Mouse (Mus musculus) right cerebral cortex, postnatal 14 days (tissue): Measurements from ENCODE around the gene Ankrd33.

ENCODE experiments used
- DNase-seq: peaks from one replicate; pipeline ENCODE4 v3.0.0; 2022

Ankrd33 gene

DNA sequence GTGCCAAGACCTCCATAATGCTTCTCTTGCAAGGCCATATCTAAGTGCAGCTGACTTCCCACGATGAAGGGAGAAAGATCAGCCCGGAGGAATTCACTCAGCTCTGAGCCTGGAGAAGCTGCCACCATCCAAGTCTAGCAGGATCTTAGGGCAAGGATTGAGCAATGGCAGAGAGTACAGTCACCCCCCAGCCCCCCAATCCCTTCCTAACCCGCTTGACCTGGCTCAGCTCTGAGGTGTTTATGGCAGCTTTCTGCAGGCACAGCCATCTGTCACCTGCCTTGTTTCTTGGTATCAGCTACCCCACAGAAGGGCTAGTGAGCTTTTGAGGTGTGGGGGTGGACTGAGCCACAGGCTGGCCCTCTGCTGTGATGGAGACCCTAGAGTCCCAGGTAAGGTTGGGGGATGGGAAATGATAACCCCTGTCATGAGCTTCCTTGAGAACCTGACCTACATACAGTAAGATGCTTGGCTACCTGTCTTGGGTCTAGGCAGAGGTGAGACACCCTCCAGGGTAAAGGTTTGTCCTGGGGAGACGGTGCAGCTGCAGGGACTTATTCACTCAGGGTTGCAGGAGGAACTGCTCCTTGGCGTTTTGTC is at the start of gene Ankrd33:
Gene Ankrd33, plus strand, starts transcription at position 245 of the 600 bp plus-strand sequence.
- no peak for DNase-seq

DNA sequence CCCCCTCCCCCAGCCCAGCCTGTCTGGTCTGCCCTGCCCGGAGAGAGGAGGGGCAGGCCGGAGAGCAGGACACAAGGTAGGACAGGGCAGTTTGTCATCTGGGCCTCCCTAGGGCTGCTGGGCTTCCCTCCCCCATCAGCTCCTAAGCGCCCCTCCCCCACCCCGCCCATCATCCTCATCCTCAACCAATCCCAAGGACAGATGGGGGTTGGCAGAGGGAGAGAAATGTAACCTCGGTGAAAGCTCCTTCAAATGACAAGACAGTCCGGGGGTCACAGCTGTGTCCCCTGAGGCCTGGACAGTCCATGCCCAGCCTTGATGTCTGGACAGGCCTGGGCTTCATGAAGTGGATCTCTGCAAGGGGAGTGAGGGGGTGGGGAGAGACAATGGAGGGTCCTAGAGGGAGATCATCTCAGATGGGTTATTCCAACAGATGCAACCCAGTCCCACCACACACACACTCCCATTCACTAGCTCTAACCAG is 49.1 kb upstream of the Ankrd33 start:
- no peak for DNase-seq

GRCm38 (mm10) chr15:101066920-101067696 is 48.4 kb upstream of the Ankrd33 start:
- DNase-seq = no peak

DNA sequence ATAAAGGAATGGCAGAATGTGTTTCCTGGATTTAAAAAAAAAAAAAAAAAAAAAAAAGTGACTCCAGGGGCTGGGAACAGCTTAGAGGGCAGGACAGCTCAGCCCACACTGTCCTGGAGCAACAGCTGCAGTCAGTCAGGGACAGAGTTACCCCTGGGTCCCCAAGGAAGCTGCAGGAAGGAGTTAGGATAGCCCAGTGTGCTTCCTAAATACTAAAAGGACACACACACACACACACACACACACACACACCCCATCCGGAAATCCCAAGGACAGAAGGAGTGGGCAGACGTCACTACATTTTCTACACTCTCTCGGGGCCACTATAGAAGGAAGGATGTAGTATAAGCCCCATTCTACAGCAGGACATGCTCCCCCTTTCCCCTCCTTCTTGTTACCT is 47.5 kb upstream of the Ankrd33 start:
- no peak for DNase-seq

GRCm38 (mm10) chr15:101068671-101069070 is 46.9 kb upstream of the Ankrd33 start:
- no peak for DNase-seq

GRCm38 (mm10) chr15:101069641-101070190 is 45.8 kb upstream of the Ankrd33 start:
- DNase-seq = no peak

DNA sequence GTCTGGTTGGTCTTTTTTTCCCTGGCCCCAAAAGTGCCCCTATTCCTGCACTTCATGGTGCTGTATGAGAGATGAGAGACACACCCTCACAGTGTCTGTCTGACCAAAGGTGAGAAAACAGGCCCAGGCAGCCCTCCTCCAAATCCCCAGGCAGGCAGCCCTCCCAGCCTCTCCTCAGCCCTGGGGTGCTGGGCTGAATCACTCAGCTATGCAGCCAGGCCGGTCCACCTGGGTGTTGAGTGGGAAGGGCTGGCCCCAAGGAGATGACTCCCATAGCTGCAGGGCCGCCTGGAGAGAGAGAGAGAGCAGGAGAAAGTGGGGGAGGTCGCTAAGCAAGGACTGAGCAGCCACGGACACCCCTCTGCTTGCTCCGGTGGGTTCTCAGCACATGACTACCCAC is 44.8 kb upstream of the Ankrd33 start:
- DNase-seq = no peak

DNA sequence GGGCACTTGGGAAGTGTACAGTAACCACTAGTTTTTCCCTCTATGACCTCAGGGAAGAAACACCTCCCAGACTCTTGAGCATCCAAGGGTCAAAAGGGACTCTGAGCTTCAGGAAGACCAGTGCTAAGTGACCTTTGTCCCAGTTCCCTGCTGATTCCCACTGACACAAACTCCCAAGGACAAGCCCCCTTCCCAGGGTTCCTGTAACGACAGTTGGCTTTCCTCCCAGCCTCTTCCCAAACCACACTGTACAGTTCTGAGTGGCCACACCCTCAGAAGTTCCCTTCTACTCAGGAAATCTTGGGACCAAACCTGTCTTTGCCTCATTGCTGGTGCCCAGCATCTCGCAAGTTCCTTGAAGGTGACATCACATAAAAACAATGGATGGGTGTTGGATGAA is 42.8 kb upstream of the Ankrd33 start:
- no peak for DNase-seq

DNA sequence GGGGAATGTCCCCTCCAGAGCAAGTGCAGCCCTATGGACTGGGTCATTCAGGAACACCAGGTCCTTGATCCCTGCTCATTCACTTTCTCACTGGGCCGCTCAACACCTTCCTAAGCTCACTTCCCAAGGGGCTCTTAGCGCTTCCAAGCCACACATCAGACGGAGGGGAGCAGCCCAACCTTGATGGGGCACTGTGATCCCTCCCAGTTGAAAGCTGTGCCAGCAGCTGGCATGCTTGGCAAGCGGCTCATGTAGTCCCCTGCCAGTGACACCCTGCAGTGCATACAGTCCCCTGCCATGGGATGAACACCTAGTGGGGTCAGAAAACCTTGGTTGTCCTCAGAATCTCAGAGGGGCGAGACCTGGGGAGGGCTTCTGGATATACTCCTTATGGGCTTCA is 41.5 kb upstream of the Ankrd33 start:
- no peak for DNase-seq

- no peak for DNase-seq
Measured at GRCm38 (mm10) chr15:101075150-101075549, 40.4 kb upstream of the Ankrd33 start.

DNA sequence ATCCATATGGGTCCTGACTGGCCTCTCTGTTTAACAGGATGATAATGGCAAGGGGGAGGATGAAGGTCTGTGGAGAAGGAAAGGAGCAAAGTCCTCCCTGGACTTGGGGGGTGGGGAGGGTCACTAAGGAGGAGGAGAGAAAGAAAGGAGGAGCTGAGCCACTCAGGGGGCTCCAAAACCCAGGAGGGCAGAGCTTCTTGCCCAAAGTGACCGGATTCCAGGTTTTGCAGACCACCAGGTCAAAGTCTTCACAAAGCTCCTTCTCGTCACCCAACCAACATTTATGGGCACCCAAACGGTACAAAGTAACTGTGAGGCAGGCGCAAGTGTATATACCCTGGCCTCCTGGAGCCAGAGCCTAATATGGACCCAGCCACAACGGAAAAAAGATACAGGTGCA is 39.9 kb upstream of the Ankrd33 start:
- DNase-seq = no peak

DNA sequence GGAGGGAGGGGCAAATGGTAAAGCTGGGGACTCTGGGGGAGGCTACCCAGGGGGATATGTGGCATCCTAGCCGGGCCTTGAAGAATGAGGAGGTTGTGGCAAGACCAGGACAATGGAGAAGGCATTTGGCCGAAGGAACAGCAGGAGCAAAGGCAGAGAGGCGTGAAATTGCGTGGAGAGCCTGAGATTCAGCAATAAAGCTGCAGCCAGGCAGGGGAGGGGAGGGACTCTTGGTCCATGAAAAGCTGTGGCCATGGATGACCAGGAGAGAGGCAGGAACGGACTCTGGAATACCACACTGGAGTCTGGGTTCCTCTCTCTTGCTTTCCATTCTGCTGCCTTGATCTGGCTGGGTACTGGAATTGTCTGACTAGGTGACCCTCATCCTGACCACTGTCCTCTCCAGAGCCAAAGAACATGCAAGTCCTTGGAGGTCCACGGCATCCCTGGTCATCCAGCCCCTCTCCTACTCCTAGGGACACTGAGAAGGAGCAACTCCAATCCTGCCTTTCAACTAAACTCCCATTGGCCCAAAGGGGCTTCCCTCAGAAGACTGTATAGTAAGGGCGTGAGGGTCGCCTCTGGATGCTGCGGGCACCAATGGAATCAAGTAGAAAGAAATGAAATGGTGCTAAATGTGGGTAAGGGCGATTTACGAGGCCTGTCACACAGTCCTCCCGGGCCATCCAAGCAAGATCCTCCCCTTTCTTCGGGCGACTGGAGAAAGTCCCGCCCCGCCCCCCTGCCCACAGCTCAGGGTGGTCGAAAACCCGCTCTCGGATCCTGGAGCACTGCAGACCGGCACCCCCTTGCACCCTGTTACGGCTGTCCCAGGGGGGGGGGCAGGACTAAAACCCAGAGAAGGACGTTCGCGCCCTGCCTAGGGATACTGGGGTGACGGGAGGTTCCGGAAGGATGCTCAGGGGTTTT is 39.2 kb upstream of the Ankrd33 start:
- DNase-seq = no peak

DNA sequence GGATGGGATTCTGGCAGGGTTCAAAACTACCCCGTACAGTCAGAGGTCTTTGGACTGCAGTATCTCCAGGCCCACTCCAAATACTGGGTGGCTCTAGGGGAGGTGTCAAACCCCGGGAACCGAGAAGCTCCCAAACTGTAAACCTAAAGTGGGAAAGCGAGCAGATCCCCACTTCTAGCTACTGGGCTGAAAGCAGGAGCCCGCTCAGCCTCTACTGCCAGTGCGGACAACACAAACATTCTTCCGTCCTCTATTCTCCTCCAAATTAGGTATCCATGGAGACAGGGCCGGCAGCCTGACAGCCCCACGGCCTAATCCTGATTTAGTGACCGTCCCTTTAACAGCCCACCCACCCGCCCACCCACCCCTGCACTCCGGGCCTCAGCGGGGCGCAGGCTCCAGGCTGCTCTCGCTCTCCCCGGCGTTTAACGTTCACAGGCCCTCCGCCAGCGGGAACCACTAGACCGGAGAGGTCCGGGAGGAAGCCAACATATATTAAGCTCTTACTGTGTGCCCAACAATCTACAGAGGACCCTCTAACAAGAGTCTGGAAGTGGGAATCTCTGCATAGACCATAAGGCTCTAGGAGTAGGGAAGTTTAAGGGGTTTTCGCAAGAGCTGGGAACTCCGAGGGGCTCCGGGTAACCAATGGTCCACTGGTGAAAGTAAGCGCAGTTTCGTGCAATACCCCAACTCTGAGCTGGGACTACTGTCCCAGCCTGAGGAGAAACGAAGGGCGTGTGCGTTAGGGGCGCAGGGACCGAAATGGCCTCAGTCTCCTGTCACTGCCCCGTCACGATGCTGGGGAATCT is 38.3 kb upstream of the Ankrd33 start:
- no peak for DNase-seq

GRCm38 (mm10) chr15:101077813-101078730 is 37.5 kb upstream of the Ankrd33 start, which contains the start of gene Fignl2:
Gene Fignl2 (minus strand): TSS chr15:101078567.
- DNase-seq = no peak

GRCm38 (mm10) chr15:101078731-101079156 is 36.8 kb upstream of the Ankrd33 start:
- DNase-seq = peak; percentile 64

GRCm38 (mm10) chr15:101080031-101080520 is 35.5 kb upstream of the Ankrd33 start:
- no peak for DNase-seq

DNA sequence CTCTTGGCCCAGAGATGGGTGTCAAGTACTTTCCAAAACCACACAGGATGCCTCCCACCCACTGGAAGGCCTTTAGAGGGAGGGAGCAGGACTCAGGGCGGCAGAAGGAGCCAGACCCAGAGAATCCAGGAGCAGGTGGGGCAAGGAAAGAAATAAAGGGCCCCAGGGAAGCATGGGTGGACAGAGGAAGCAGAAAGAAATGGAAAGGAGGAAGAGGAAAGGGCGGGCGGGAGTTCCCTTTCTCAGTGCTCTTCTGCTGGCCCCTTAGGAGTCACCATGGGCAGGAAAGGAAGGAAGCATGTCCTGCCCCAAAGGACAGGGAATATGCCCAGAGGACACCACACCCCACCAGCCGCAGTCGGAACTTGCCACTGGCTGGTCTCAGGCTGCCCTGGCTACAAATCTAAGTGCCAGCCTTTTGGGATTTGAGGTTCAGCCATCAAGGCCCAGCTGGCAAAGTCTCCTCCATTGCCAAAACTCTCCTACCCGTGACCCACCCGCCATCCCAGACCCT is 34.5 kb upstream of the Ankrd33 start:
- no peak for DNase-seq

DNA sequence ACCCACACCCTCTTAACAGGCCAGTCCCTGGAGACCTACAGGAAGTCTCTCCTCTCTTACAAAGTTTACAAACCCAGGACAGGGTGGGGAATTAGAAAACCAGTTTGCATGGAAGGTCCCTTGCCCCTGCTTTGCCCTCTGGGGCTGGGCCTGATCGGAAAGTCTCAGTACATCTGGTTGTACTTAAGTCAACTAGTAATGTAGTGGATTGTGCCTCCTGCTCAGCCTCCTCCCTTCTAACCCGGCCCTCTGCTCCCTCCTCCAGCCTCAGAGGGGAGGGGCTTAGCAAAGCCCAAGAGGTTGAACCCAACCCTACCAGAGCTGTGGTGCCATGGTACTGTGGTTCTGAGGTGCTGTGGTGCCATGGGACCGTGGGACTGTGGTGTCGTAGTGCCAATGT is 33.3 kb upstream of the Ankrd33 start:
- no peak for DNase-seq

DNA sequence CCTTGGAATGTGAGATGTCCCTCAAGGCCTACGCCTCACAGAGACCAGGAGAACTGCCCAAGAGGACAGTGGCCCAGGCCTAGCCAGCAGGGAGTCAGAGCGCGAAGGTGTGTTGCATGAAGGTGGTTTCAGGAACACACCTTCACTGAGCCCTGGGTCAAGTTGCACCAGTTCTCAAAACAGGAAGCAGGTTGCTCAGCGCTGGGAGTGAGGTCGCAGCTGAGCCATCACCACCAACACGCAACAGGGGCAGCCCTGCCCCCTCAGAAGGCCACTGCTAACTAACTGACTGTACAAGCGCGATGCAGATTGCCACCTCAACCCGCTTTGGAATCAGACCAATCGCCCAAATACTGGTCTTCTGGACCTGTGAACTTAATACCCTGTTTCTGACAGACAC is 31.1 kb upstream of the Ankrd33 start:
- no peak for DNase-seq

GRCm38 (mm10) chr15:101086451-101086850 is 29.1 kb upstream of the Ankrd33 start:
- DNase-seq = no peak
